Mouse (Mus musculus): ENCODE data around the gene Hadha. TPM values are rescaled to one million over a fixed set of nuclear protein-coding genes. Genes with fewer than 3 reads are reported as not detected.

Hadha gene
- polyA plus RNA-seq, 1 experiment from 2014 or later: 93.9 TPM

MicroRNAs encoded within 50 kb of the gene (microRNA counts, 519-probe panel; counts per million panel counts)
- 2,720 counts per million, percentile 80 among the panel's probes with 10 or more counts for microRNA mmu-miR-1960

Other genes starting within 250 kb of the Hadha start
- not detected in 2 replicates for gene Il6, start 142.0 kb downstream of the Hadha start, polyA plus RNA-seq (2016; fragmentation: Nextera tagmentation; extraction: Ambion mirVana)
- gene Tyms, start 81.5 kb downstream of the Hadha start, polyA plus RNA-seq (2016; fragmentation: Nextera tagmentation; extraction: Ambion mirVana): 254 and 300 TPM in 2 replicates
- gene Garem2, start 50.0 kb downstream of the Hadha start, polyA plus RNA-seq (2016; fragmentation: Nextera tagmentation; extraction: Ambion mirVana): 7.2 and 22.7 TPM in 2 replicates
- gene 3110082J24Rik, start 49.1 kb downstream of the Hadha start, polyA plus RNA-seq (2016; fragmentation: Nextera tagmentation; extraction: Ambion mirVana): 2.2 and 4.9 TPM in 2 replicates
- gene Hadhb, start 86 bp upstream of the Hadha start, polyA plus RNA-seq (2016; fragmentation: Nextera tagmentation; extraction: Ambion mirVana): 93.0 and 100 TPM in 2 replicates
- not detected in 2 replicates for gene Adgrf3, start 50.6 kb upstream of the Hadha start, polyA plus RNA-seq (2016; fragmentation: Nextera tagmentation; extraction: Ambion mirVana)
- gene Selenoi, start 77.4 kb upstream of the Hadha start, polyA plus RNA-seq (2016; fragmentation: Nextera tagmentation; extraction: Ambion mirVana): 17.3 and 17.9 TPM in 2 replicates
- 0.85 and 2.0 TPM in 2 replicates for gene Drc1, start 126.2 kb upstream of the Hadha start, polyA plus RNA-seq (2016; fragmentation: Nextera tagmentation; extraction: Ambion mirVana)